Mouse (Mus musculus): ENCODE measurements around the gene Msx1. TPM values are rescaled to one million over a fixed set of nuclear protein-coding genes. Genes with fewer than 3 reads are reported as not detected.

Msx1 gene
- total and polyA plus RNA-seq, 2 experiments from 2014 or later: 7.4 to 17.2 TPM

GRCm38 (mm10) chr5:37825611-37826445, 1.4 kb upstream of the Msx1 start:
- 3% methylated on average over 37 of the region's 37 CpGs for WGBS
- peak; percentile 74 for DNase-seq
- no peak overlapping the region for H3K4me2 ChIP-seq (ENCODE audit: low read depth)

GRCm38 (mm10) chr5:37825111-37825600, 773 bp upstream of the Msx1 start:
- no peak overlapping the region for H3K27ac ChIP-seq (ENCODE audit: low read depth, low read length)
- H3K4me1 ChIP-seq (ENCODE audit: insufficient read depth): no peaks in the 10 kb centered on the region
- H3K4me3 ChIP-seq (ENCODE audit: low read depth, low read length): no peak overlapping the region
- H3K36me3 ChIP-seq (ENCODE audit: insufficient read depth): no peaks in the 10 kb centered on the region
- H3K27me3 ChIP-seq (ENCODE audit: insufficient read depth, low read length): peaks cover 65% of the 10 kb centered on the region
- ATAC-seq: no peak
- H3K9me3 ChIP-seq (ENCODE audit: low read length): no peaks in the 10 kb centered on the region
- no peak for TF ChIP-seq CTCF (IDR thresholded peaks at IDR 0.05; ENCODE audit: low read depth)
- DNase-seq: no peak
- WGBS: 8% methylated on average over 7 of the region's 7 CpGs
- no peak overlapping the region for H3K9ac ChIP-seq
- no peak overlapping the region for H3K4me2 ChIP-seq (ENCODE audit: low read depth)

More at GRCm38 (mm10) chr5:37825611-37826445, 1.4 kb upstream of the Msx1 start:
- Histone ChIP-seq H3K27me3 (ENCODE audit: insufficient read depth, low read length) (peaks cover 65% of the 10 kb centered on the region), H3K9me3 (ENCODE audit: low read length) (no peaks in the 10 kb centered on the region), H3K9ac (no peak overlapping the region), H3K4me3 (ENCODE audit: low read depth, low read length) (no peak overlapping the region), H3K27ac (ENCODE audit: low read depth, low read length) (no peak overlapping the region), H3K4me1 (ENCODE audit: insufficient read depth) (no peaks in the 10 kb centered on the region), H3K36me3 (ENCODE audit: insufficient read depth) (no peaks in the 10 kb centered on the region)
- TF ChIP-seq CTCF (IDR thresholded peaks at IDR 0.05; ENCODE audit: low read depth): no peak
- ATAC-seq: no peak

GRCm38 (mm10) chr5:37823721-37824460, 492 bp downstream of the Msx1 start:
- peak overlapping the region; percentile 52 for H3K4me2 ChIP-seq (ENCODE audit: low read depth)
- ATAC-seq: peak; percentile 19
- peak overlapping the region; percentile 29 for H3K4me3 ChIP-seq (ENCODE audit: low read depth, low read length)
- H3K4me1 ChIP-seq (ENCODE audit: insufficient read depth): no peaks in the 10 kb centered on the region
- 1% methylated on average over 56 of the region's 58 CpGs for WGBS
- DNase-seq: no peak
- no peak overlapping the region for H3K27ac ChIP-seq (ENCODE audit: low read depth, low read length)
- peaks cover 66% of the 10 kb centered on the region for H3K27me3 ChIP-seq (ENCODE audit: insufficient read depth, low read length)
- no peaks in the 10 kb centered on the region for H3K9me3 ChIP-seq (ENCODE audit: low read length)
- H3K9ac ChIP-seq: no peak overlapping the region
- H3K36me3 ChIP-seq (ENCODE audit: insufficient read depth): no peaks in the 10 kb centered on the region
- no peak for TF ChIP-seq CTCF (IDR thresholded peaks at IDR 0.05; ENCODE audit: low read depth)

- Histone ChIP-seq H3K4me1 (ENCODE audit: insufficient read depth) (no peaks in the 10 kb centered on the region), H3K27me3 (ENCODE audit: insufficient read depth, low read length) (peaks cover 64% of the 10 kb centered on the region), H3K9me3 (ENCODE audit: low read length) (no peaks in the 10 kb centered on the region), H3K4me2 (ENCODE audit: low read depth) (peak overlapping the region; percentile 52), H3K27ac (ENCODE audit: low read depth, low read length) (no peak overlapping the region), H3K9ac (no peak overlapping the region), H3K4me3 (ENCODE audit: low read depth, low read length) (peak overlapping the region; percentile 29), H3K36me3 (ENCODE audit: insufficient read depth) (no peaks in the 10 kb centered on the region)
- WGBS: 1% methylated on average over 42 of the region's 42 CpGs
- ATAC-seq (no peak), DNase-seq (peak; percentile 63)
- no peak for TF ChIP-seq CTCF (IDR thresholded peaks at IDR 0.05; ENCODE audit: low read depth)
These were observed 1.3 kb downstream of the Msx1 start for GRCm38 (mm10) chr5:37822791-37823720.

- no peak overlapping the region for H3K4me3 ChIP-seq (ENCODE audit: low read depth, low read length)
- H3K4me2 ChIP-seq (ENCODE audit: low read depth): no peak overlapping the region
- no peak for DNase-seq
- no peaks in the 10 kb centered on the region for H3K9me3 ChIP-seq (ENCODE audit: low read length)
- peaks cover 71% of the 10 kb centered on the region for H3K27me3 ChIP-seq (ENCODE audit: insufficient read depth, low read length)
- no peaks in the 10 kb centered on the region for H3K36me3 ChIP-seq (ENCODE audit: insufficient read depth)
- WGBS: 17% methylated on average over 11 of the region's 11 CpGs
- H3K4me1 ChIP-seq (ENCODE audit: insufficient read depth): no peaks in the 10 kb centered on the region
- ATAC-seq: no peak
- no peak for TF ChIP-seq CTCF (IDR thresholded peaks at IDR 0.05; ENCODE audit: low read depth)
- H3K9ac ChIP-seq: no peak overlapping the region
- no peak overlapping the region for H3K27ac ChIP-seq (ENCODE audit: low read depth, low read length)
These were observed 2.2 kb downstream of the Msx1 start for GRCm38 (mm10) chr5:37822116-37822707.

- no peak overlapping the region for H3K27ac ChIP-seq (ENCODE audit: low read depth, low read length)
- ATAC-seq (no peak), DNase-seq (no peak)
- WGBS: 6% methylated on average over 27 of the region's 27 CpGs
- no peaks in the 10 kb centered on the region for H3K36me3 ChIP-seq (ENCODE audit: insufficient read depth)
- H3K4me2 ChIP-seq (ENCODE audit: low read depth): no peak overlapping the region
- no peaks in the 10 kb centered on the region for H3K4me1 ChIP-seq (ENCODE audit: insufficient read depth)
- no peak overlapping the region for H3K9ac ChIP-seq
- no peaks in the 10 kb centered on the region for H3K9me3 ChIP-seq (ENCODE audit: low read length)
- peaks cover 75% of the 10 kb centered on the region for H3K27me3 ChIP-seq (ENCODE audit: insufficient read depth, low read length)
- TF ChIP-seq CTCF (IDR thresholded peaks at IDR 0.05; ENCODE audit: low read depth): no peak
- no peak overlapping the region for H3K4me3 ChIP-seq (ENCODE audit: low read depth, low read length)
These were observed 3.2 kb downstream of the Msx1 start for GRCm38 (mm10) chr5:37821111-37821601.

All from forebrain, postnatal 0 days (tissue).